Mouse (Mus musculus): ENCODE data around the gene Nid1. TPM values are rescaled to one million over a fixed set of nuclear protein-coding genes. Genes with fewer than 3 reads are reported as not detected.

Gene Nid1
- total RNA-seq, 1 experiment from 2014 or later, result 7.6 TPM

GRCm38 (mm10) chr13:13481875-13482674 is 44.7 kb downstream of the Nid1 start:
- ATAC-seq (ENCODE audit: extremely low read depth, insufficient number of reproducible peaks, low FRiP score, poor library complexity, severe bottlenecking), result no peak

GRCm38 (mm10) chr13:13484351-13484751 is 47.0 kb downstream of the Nid1 start:
- peak; percentile 57; the same call in 1 of the 2 replicates for ATAC-seq (ENCODE audit: extremely low read depth, insufficient number of reproducible peaks, low FRiP score, poor library complexity, severe bottlenecking)

GRCm38 (mm10) chr13:13484883-13485282 is 47.5 kb downstream of the Nid1 start:
- ATAC-seq (ENCODE audit: extremely low read depth, insufficient number of reproducible peaks, low FRiP score, poor library complexity, severe bottlenecking), result no peak

DNA sequence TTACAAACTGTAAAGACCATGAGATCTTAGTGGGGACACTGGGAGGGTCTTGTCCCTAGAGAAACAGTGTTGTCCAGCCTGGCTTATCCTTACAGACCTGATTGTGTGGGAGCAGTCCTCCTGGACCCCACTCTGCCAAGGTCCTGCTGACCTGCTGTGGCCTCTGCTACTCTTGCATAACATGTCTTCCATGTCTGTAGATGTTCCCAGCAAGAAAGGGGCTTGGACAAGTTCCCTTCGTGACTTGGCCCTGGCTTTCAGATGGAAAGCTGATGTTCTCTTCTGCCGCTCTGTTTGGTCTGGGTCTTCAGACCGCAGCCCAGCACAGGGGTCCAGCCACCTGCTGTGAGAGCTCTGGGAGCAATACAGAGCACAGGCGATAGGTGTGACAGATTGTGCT is 48.3 kb downstream of the Nid1 start:
- no peak for ATAC-seq (ENCODE audit: extremely low read depth, insufficient number of reproducible peaks, low FRiP score, poor library complexity, severe bottlenecking)

- no peak for ATAC-seq (ENCODE audit: extremely low read depth, insufficient number of reproducible peaks, low FRiP score, poor library complexity, severe bottlenecking)
These were observed 50.5 kb downstream of the Nid1 start for GRCm38 (mm10) chr13:13487851-13488250.

DNA sequence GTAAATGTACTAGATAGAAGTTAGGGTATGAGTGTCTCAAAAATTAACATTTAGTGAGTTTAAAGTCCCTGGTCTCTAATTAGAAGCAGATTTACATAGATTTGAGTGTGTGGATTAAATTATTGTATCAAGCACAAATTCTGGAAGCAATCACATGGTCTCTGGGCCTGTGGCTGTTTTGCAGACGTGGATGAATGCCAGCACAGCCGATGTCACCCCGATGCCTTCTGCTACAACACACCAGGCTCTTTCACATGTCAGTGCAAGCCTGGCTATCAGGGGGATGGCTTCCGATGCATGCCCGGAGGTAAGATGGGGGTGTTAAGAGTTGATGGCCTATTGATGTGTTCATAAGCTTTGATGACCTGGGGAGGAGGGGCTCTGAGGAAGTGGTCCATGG is 52.5 kb downstream of the Nid1 start:
- no peak for ATAC-seq (ENCODE audit: extremely low read depth, insufficient number of reproducible peaks, low FRiP score, poor library complexity, severe bottlenecking)

GRCm38 (mm10) chr13:13492151-13492550 is 54.8 kb downstream of the Nid1 start:
- no peak for ATAC-seq (ENCODE audit: extremely low read depth, insufficient number of reproducible peaks, low FRiP score, poor library complexity, severe bottlenecking)

GRCm38 (mm10) chr13:13493517-13493916 is 56.2 kb downstream of the Nid1 start:
- ATAC-seq (ENCODE audit: extremely low read depth, insufficient number of reproducible peaks, low FRiP score, poor library complexity, severe bottlenecking), result no peak

GRCm38 (mm10) chr13:13498022-13498421 is 60.7 kb downstream of the Nid1 start:
- no peak for ATAC-seq (ENCODE audit: extremely low read depth, insufficient number of reproducible peaks, low FRiP score, poor library complexity, severe bottlenecking)

DNA sequence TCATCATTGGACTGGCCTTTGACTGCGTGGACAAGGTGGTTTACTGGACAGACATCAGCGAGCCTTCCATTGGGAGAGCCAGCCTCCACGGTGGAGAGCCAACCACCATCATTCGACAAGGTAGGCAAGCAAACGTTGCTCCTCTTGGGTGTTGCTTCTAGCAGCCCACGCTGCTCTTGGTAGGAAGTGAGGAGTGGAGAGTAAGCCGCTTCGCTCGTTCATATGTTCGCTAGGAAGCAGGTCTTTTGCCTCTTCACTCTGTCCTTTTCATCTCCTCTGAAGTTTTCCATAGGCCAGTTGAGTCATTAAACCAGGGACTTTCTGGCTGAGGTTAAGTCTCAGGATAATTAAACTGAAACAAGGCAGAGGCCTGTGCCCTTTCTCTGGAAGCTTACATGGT is 65.1 kb downstream of the Nid1 start:
- no peak for ATAC-seq (ENCODE audit: extremely low read depth, insufficient number of reproducible peaks, low FRiP score, poor library complexity, severe bottlenecking)

- ATAC-seq (ENCODE audit: extremely low read depth, insufficient number of reproducible peaks, low FRiP score, poor library complexity, severe bottlenecking), result no peak
These were observed 66.5 kb downstream of the Nid1 start for GRCm38 (mm10) chr13:13503695-13504386.

DNA sequence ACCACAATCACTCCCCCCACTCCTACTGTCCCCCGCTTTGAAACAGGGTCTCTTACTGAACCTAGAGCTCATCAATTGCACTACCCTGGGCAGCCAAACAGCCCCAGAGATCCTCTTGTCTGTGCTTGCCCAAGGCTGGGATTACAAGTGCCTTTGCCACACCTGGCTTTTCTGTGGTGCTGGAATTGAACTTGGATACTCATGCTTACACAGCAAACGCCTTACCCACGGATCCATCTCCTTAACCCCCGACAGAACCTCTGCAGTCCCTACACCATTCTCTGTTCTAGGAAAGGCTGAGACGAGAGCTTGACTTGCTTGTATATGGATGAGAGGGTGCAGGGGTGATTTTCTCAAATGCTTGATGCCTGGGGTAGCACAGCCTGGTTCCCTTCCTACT is 67.7 kb downstream of the Nid1 start:
- ATAC-seq (ENCODE audit: extremely low read depth, insufficient number of reproducible peaks, low FRiP score, poor library complexity, severe bottlenecking), result no peak

DNA sequence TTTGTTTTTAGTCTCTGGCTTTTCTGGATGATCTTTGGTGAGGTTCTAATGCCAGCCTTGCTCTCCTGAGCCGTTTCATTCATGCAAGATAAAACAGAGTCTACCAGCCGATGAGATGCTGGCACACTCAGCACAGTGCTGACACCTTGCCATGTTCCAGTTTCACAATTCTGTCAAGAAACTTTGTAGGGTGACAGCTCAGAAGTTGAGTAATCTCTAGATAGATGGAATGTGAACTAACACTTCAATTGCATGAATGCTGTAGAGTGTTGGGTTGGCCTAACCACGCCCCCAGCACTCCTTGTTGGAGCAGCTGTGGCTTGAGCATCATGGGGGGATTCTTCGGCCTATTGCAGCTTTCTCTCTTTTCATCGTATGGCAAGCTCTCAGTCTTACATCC is 69.2 kb downstream of the Nid1 start:
- ATAC-seq (ENCODE audit: extremely low read depth, insufficient number of reproducible peaks, low FRiP score, poor library complexity, severe bottlenecking), result no peak

DNA sequence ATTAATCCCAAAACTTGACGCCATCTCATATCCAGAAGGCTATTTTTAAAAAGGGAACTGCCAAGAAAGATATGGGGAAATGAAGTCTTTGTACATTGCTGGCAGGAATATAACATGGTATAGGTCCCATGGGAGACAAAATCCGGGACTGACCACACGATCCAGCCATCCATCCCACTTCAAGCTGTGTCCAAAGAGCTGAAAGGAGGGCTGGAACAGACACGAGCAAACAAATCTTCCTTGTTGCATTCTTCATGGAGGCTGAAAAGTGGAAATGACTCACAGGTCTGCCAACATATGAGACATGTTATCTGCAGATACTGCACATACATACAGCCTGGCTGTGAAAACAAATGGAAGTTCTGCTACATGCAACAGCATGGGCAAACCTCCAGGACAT is 77.5 kb downstream of the Nid1 start:
- no peak for ATAC-seq (ENCODE audit: extremely low read depth, insufficient number of reproducible peaks, low FRiP score, poor library complexity, severe bottlenecking)

DNA sequence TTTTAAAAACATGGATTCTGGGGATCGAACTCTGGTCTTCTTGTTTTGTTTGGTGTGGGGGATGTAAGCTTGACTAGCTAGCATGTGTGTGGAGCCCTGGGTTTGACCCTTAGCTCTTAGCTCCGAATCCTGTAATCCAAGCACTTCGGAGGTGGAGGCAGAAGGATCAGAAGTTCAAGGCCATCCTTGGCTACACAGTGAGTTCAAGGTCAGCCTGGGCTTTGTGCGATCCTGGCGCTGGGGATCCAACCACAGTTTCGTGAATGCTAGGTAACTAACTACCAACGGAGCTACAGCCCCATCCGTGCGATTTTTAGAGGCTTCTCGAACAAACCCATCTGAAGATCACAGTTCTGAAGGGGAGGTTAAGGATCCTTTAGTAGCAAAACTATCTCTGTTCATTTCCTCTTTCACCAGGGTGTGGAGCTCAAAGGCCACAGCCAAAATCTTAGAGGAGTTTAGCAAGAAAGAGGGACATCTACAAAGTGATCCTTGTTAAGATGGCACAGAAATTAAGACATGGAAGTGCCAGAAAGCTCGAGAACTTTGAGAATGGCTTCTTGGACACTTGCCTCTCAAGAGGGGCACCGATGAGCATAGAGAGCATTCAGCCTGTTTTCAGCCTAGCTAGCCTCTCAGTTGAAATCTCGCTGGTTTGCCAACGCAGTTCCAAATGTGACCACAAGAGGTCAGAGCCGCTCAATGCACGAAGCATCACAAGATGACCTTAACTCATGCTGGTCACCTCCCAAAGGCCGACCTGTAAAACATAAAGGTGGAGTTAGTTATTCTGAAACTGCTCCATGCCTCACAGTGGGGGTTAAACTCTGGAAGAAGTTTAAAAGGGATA is 79.2 kb downstream of the Nid1 start:
- peak; percentile 85 for ATAC-seq (ENCODE audit: extremely low read depth, insufficient number of reproducible peaks, low FRiP score, poor library complexity, severe bottlenecking)

- ATAC-seq (ENCODE audit: extremely low read depth, insufficient number of reproducible peaks, low FRiP score, poor library complexity, severe bottlenecking), result no peak
These were observed 80.8 kb downstream of the Nid1 start for GRCm38 (mm10) chr13:13518114-13518513.

DNA sequence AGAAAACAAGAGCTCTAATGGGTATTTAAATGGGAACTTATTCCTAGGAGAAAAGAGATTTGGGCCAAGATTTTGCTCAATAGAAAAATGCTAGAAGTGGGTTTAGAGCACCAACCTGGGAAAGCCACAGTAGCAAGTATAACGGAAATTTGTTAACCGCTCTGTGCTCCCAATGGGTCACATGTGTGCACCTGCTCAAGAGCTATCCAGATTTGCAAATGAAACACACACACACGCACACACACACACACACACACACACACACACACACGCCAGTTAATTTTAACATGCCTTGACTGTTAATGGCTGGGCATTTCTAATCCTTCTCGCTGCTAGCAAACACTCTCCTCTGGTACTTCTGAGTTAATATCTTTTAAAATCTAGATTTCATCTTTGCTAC is 83.1 kb downstream of the Nid1 start:
- no peak for ATAC-seq (ENCODE audit: extremely low read depth, insufficient number of reproducible peaks, low FRiP score, poor library complexity, severe bottlenecking)

DNA sequence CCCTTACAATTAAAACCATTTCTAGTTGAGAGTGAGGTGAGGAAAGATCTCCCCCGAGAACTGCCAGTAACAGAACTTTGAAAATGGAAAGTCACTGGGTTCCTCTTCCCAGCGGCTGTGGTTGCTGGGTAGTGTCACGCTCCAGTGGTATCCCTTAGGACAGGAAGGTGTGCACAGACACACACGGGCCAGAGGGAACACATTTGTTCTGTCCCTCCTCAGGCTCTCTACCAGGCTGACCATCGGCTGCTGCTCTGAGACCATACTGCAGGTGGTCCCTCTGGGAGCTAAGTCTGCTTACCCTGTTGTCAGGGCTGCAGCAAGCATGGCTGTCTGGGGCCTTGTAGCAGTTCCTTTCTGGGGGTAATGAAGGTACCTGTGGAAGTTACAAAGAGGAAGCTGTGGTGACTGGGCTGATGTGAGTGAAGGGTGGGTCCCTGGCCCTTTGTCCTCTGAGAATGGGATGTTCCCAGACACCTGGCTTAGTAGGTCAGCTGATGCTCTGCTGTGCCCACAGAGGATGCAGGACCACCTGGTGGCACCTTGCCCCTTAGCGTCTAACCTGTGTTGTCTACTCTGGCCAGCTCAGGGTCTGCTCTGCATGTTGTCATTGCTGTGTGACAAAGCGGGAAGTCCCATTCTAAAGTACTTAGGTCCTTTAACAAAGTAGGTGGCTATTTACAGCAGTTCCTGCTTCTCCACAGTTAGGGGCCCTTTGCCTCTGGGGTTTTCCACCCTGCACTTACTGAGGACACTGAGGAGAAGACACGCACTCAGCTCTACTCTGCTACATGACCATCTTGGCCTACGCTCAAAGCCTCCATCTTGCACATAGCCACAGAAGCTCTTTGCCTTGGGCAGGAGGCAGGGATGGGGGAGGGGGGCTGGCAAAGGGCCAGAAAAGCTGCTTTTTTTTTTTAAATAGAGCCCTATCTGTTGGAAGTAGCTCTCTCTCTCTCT is 86.6 kb downstream of the Nid1 start:
- peak; percentile 81 for ATAC-seq (ENCODE audit: extremely low read depth, insufficient number of reproducible peaks, low FRiP score, poor library complexity, severe bottlenecking)

GRCm38 (mm10) chr13:13525205-13525604 is 87.9 kb downstream of the Nid1 start:
- ATAC-seq (ENCODE audit: extremely low read depth, insufficient number of reproducible peaks, low FRiP score, poor library complexity, severe bottlenecking), result no peak

All from neutrophil, adult 5-6 weeks (primary cell).